Mouse (Mus musculus) liver, embryonic 15.5 days (tissue): ENCODE measurements around the gene Tdgf1. TPM values are rescaled to one million over a fixed set of nuclear protein-coding genes. Genes with fewer than 3 reads are reported as not detected.

Experiments used
- ATAC-seq: fragments of 200-750 bp; cut with Nextera tagmentation; 2 replicates; pipeline ENCODE4 v1.8.0; 2017; ENCODE audit warnings: moderate number of reproducible peaks, mild to moderate bottlenecking, moderate library complexity; ENCODE audit not compliant: insufficient read depth
- H3K27ac ChIP-seq: fragments of 300-500 bp; sonication (generic); replicated peaks from 2 replicates; pipeline ENCODE4 v1.5.1; 2015; ENCODE audit warnings: mild to moderate bottlenecking, inconsistent platforms
- H3K27me3 ChIP-seq: fragments of 300-500 bp; sonication (generic); 2 replicates; pipeline ENCODE4 v1.6.1; 2015; ENCODE audit warnings: mild to moderate bottlenecking, inconsistent platforms
- H3K36me3 ChIP-seq: fragments of 300-500 bp; sonication (generic); replicated peaks from 2 replicates; pipeline ENCODE4 v1.6.1; 2015; ENCODE audit warnings: moderate library complexity, mild to moderate bottlenecking, inconsistent platforms
- H3K4me1 ChIP-seq: fragments of 300-500 bp; sonication (generic); replicated peaks from 2 replicates; pipeline ENCODE4 v1.6.1; 2015; ENCODE audit warnings: inconsistent platforms
- H3K4me2 ChIP-seq: fragments of 300-500 bp; sonication (generic); 2 replicates; pipeline ENCODE4 v1.6.1; 2015; ENCODE audit warnings: moderate library complexity, mild to moderate bottlenecking, inconsistent platforms
- H3K4me3 ChIP-seq: fragments of 300-500 bp; sonication (generic); replicated peaks from 2 replicates; pipeline ENCODE4 v1.5.1; 2015; ENCODE audit warnings: mild to moderate bottlenecking, inconsistent platforms
- H3K9ac ChIP-seq: fragments of 300-500 bp; sonication (generic); 2 replicates; pipeline ENCODE4 v1.6.1; 2015; ENCODE audit warnings: moderate library complexity, mild to moderate bottlenecking, inconsistent platforms
- H3K9me3 ChIP-seq: fragments of 300-500 bp; sonication (generic); replicated peaks from 2 replicates; pipeline ENCODE4 v1.6.1; 2016; ENCODE audit warnings: inconsistent platforms
- WGBS: fragments of 180-500 bp; shearing (Covaris S2); methylation state at CpG from one replicate; pipeline ENCODE4 v1.1.7; 2015; ENCODE audit warnings: mixed read lengths; ENCODE audit not compliant: insufficient replicate concordance; 5-methylcytosine and 5-hydroxymethylcytosine counted together
- polyA plus RNA-seq: library from polyadenylated mRNA; unstranded; fragments of >200 nt; fragmentation: Nextera tagmentation; extraction: Ambion mirVana; gene quantifications from 2 replicates; pipeline ENCODE4 v1.2.1, GENCODE M21; 2015

The Tdgf1 gene
- polyA plus RNA-seq, 1 experiment from 2014 or later = not detected

DNA sequence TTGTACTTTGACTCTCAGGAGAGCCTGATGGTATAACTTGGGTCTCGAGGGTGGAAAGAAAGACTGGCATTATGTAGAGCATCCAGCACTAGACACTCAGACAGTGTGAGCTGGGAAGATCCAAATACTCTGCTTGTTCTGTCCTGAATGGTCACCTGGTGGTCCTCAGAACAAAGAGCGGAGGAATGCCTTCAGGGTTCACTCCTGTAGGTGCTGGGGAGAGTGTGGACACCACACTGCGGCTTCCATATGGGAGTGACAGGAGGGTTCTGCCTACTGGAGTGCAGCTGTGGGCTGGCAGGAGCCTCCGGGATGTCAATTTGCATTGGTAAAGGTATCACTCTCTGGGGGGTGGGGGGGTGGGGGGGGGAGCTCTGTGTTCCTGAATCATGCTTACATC lies 36.4 kb upstream of the Tdgf1 start:
- Histone ChIP-seq H3K4me3 (no peak overlapping the region), H3K4me2 (no peak overlapping the region), H3K27ac (no peak overlapping the region), H3K27me3 (no peaks in the 10 kb centered on the region), H3K9me3 (no peaks in the 10 kb centered on the region), H3K36me3 (0 out of 2 replicates have a peak, but pooled peaks cover 5% of the 10 kb centered on the region), H3K9ac (no peak overlapping the region), H3K4me1 (no peaks in the 10 kb centered on the region)
- ATAC-seq = no peak
- WGBS = 65% methylated on average over 4 of the region's 4 CpGs

DNA sequence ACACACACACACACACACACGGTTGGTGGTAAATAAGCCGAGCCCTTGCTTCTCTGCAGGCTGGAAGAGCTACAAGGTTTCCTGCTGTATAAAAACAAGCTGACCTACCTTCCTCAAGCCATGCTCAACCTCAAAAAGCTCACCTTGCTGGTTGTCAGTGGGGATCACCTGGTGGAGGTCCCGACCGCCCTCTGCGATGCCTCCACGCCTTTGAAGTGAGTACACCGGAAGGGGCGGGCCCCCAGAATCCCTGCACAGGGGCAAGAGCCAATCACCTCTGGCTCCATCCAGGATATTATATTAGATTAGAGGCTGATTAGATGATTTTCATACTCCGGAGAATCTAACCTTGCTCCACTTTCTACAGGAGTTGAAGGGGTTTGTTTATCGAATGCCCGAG lies 33.5 kb upstream of the Tdgf1 start:
- no peak for ATAC-seq
- no peak overlapping the region for H3K4me2 ChIP-seq
- no peaks in the 10 kb centered on the region for H3K36me3 ChIP-seq
- no peaks in the 10 kb centered on the region for H3K4me1 ChIP-seq
- 83% methylated on average over 11 of the region's 11 CpGs for WGBS
- no peaks in the 10 kb centered on the region for H3K9me3 ChIP-seq
- no peak overlapping the region for H3K9ac ChIP-seq
- no peak overlapping the region for H3K4me3 ChIP-seq
- H3K27ac ChIP-seq = no peak overlapping the region
- H3K27me3 ChIP-seq = no peaks in the 10 kb centered on the region

DNA sequence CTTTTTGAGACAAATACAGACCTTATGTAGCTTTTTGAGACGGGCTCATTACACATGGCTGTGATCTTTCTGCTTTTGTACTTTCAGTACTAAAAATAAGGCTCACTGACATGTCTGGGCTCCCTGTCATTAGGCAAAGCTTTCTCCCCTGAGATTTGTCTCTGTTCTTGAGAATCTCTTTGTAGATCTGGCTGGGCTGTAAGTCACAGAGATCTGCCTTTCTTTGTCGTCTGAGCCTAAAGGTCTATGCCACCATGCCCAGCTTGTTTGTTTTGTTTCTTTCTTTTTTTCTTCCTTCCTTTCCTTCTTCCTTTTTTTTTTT lies 19.9 kb upstream of the Tdgf1 start:
- H3K27ac ChIP-seq = no peak overlapping the region
- no peaks in the 10 kb centered on the region for H3K4me1 ChIP-seq
- H3K4me2 ChIP-seq = no peak overlapping the region
- H3K27me3 ChIP-seq = no peaks in the 10 kb centered on the region
- no peak for ATAC-seq
- 44% methylated on average over 2 of the region's 2 CpGs for WGBS
- H3K4me3 ChIP-seq = no peak overlapping the region
- H3K9me3 ChIP-seq = no peaks in the 10 kb centered on the region
- no peak overlapping the region for H3K9ac ChIP-seq
- no peaks in the 10 kb centered on the region for H3K36me3 ChIP-seq

DNA sequence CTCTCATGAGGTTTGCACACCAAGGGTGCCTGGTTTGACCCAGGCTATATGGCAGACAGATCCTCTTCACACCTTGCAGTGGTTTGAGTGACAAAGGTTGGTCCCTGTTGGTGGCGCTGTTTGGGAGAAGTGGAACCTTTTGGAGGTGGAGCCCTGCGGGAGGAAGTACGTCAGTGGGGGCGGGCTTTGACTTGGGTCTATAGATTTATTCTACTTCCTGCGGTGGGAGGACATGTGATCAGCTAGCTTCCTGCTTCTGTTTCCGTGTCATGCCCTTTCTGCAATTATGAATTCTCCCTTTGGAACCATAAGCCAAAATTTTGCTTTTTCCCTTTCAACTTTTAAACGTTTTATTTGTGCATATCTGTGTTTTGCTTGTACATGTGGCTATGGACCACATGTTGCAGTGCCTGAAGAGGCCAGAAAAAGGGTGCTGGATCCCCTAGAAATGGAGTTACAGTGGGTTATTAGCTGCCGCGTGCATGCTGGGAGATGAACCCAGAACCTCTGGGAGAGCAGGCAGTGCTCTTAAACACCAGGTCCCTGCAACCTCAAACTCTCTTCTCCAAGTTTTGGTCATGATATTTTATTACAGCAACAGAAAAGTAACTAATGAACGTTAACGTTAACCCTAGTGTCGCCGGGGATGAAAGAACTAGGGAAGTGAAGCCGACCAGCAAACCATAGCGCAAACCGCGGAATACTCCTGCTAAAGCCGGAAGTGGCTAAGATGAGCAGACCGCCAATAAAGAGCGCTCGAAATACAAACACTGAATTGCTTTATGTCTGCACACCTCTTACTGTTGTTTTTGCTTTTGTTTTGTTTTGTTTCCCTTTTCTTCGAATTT lies 19.3 kb upstream of the Tdgf1 start:
- no peak overlapping the region for H3K4me3 ChIP-seq
- H3K9me3 ChIP-seq = no peaks in the 10 kb centered on the region
- no peak overlapping the region for H3K4me2 ChIP-seq
- 77% methylated on average over 22 of the region's 22 CpGs for WGBS
- no peaks in the 10 kb centered on the region for H3K36me3 ChIP-seq
- H3K4me1 ChIP-seq = no peaks in the 10 kb centered on the region
- no peak overlapping the region for H3K9ac ChIP-seq
- H3K27me3 ChIP-seq = no peaks in the 10 kb centered on the region
- no peak for ATAC-seq
- H3K27ac ChIP-seq = no peak overlapping the region

DNA sequence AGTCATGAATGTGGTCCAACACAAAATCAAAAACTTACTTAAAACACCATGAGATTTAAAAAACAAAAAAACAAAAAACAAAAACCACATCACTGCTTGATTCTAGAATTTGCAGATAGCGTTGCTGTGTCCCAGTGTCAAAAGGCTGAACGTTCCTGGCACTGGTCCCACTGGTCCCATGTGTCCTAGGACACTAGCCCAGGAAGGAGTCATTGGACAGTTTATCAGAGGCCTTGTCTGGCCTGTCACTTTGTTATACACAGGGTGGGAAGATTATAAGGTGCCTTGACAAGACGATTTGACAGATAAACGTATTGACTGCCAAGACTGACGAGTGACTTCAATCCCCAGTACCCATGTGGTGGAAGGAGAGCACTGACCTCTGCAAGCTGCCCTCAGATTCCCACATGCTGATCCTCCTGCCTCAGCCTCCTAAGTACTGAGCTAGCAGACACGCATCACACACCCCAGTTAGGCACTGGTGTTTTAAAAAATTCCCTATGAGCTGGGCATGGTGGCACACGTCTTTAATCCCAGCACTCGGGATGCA lies 17.7 kb upstream of the Tdgf1 start:
- no peaks in the 10 kb centered on the region for H3K4me1 ChIP-seq
- no peak overlapping the region for H3K27ac ChIP-seq
- H3K9me3 ChIP-seq = no peaks in the 10 kb centered on the region
- no peaks in the 10 kb centered on the region for H3K27me3 ChIP-seq
- no peak overlapping the region for H3K4me3 ChIP-seq
- no peak for ATAC-seq
- WGBS = 59% methylated on average over 8 of the region's 8 CpGs
- no peaks in the 10 kb centered on the region for H3K36me3 ChIP-seq
- H3K9ac ChIP-seq = no peak overlapping the region
- no peak overlapping the region for H3K4me2 ChIP-seq

DNA sequence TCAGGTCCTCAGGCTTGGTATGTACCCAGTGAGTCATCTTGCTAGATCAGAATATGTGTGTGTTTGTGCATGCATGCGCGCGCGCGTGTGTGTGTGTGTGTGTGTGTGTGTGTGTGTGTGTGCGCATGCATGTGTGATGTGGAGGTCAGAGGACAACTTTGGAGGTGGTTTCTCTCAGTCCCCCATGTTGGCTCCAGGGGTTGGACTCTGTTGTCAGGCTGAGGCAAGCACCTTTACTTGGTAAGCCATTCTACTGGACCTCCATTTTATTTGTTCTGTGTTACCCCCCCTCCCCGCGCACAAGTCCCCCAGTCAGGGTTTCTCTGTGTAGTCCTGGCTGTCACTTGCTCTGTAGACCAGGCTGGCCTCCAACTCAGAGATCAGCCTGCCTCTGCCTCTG lies 15.4 kb upstream of the Tdgf1 start:
- H3K4me1 ChIP-seq = no peaks in the 10 kb centered on the region
- 89% methylated on average over 8 of the region's 8 CpGs for WGBS
- H3K36me3 ChIP-seq = no peaks in the 10 kb centered on the region
- H3K27ac ChIP-seq = no peak overlapping the region
- no peaks in the 10 kb centered on the region for H3K27me3 ChIP-seq
- ATAC-seq = no peak
- H3K9ac ChIP-seq = no peak overlapping the region
- H3K4me2 ChIP-seq = no peak overlapping the region
- no peaks in the 10 kb centered on the region for H3K9me3 ChIP-seq
- H3K4me3 ChIP-seq = no peak overlapping the region

DNA sequence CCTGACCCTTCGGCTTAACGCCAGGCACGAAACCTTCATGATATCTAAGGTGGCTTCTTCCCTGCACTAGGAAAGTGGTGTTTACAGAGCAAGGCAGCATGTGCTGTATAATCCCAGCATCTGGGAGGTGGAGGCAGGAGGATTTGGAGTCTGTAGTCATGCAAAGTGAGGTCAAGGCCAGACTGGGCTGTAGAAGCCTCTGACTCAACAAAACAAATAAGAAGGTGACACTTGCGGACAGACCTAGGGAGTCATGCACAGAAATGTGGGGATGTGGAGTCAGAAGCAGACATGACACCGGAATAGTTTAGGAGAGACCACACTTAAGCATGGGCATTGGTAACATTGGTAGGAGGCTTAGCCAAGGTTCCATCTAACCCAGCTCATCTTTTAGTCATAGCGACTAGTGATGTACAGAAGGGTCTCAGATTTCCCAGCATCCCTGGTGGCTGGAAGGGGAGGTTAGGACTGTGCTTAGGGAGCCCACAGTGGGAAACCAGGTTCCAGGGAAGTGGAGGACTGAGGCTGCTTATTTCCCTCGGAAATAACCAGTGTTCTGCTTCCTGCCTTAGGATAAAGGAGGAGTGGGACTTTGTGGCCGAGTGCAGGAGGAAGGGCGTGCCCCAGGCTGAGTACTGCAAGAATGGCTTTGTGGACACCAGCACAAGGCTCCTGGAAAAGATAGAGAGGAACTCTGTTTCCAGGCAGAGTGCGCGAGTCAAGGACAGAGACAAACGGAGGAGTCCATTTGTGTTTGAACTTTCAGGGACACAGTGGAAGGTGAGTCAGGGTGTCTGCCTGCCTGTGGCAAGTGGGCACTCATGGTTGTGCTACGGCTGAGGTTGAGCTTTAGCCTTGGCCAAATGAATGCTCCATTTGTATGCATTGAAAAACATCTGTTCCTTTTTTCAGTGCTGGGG lies 14.5 kb upstream of the Tdgf1 start:
- no peaks in the 10 kb centered on the region for H3K36me3 ChIP-seq
- 68% methylated on average over 13 of the region's 13 CpGs for WGBS
- no peak overlapping the region for H3K27ac ChIP-seq
- H3K4me2 ChIP-seq = no peak overlapping the region
- no peak for ATAC-seq
- no peaks in the 10 kb centered on the region for H3K4me1 ChIP-seq
- H3K4me3 ChIP-seq = no peak overlapping the region
- H3K9ac ChIP-seq = no peak overlapping the region
- no peaks in the 10 kb centered on the region for H3K9me3 ChIP-seq
- H3K27me3 ChIP-seq = peaks cover 5% of the 10 kb centered on the region; the same call in 1 of the 2 replicates

DNA sequence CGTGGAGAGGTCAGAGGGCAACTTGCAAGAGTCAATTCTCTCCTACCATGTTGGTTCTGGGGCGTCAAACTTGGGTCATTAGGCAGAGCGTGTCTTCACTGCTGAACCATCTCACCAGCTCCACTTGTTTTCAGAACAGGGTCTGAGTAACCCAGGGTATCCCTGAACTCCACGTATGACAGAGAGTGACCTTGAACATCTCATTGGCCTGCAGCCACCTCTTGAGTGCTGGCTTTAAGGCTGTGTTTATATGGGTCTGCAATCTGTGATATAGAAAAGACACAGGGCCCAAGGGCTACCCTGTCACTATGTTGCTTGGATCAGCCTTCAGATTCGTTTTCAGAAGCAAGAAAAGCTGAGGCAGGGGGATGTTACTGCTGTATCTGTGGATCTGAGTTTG lies 13.7 kb upstream of the Tdgf1 start:
- 56% methylated on average over 5 of the region's 5 CpGs for WGBS
- Histone ChIP-seq H3K27ac (no peak overlapping the region), H3K4me3 (no peak overlapping the region), H3K36me3 (no peaks in the 10 kb centered on the region), H3K9ac (no peak overlapping the region), H3K4me1 (no peaks in the 10 kb centered on the region), H3K27me3 (peaks cover 13% of the 10 kb centered on the region; the same call in 1 of the 2 replicates), H3K9me3 (no peaks in the 10 kb centered on the region), H3K4me2 (no peak overlapping the region)
- no peak for ATAC-seq

DNA sequence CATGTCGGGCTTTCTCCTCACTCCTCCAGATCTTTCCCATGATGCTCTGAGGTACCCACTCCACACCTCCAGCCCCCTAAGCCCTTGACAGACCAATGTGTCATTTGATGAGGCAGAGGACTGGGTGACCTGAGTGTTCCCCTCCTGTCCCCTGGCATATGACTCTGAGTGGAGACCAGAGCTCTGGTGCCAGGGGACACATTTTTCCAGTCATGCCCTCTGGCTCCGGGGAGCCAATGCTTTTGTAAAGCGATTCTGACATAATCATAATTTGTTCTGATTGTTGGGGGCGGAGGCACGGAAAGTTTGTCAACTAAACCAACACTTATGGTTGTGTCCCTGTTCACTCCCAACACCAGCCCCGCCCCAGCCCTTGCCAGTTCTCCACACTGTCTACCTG lies 10.0 kb upstream of the Tdgf1 start:
- no peaks in the 10 kb centered on the region for H3K36me3 ChIP-seq
- ATAC-seq = no peak
- H3K27me3 ChIP-seq = peaks cover 33% of the 10 kb centered on the region
- 53% methylated on average over 6 of the region's 6 CpGs for WGBS
- no peak overlapping the region for H3K4me2 ChIP-seq
- no peak overlapping the region for H3K27ac ChIP-seq
- no peak overlapping the region for H3K9ac ChIP-seq
- peaks cover 3% of the 10 kb centered on the region; the same call in 1 of the 2 replicates for H3K4me1 ChIP-seq
- H3K9me3 ChIP-seq = no peaks in the 10 kb centered on the region
- no peak overlapping the region for H3K4me3 ChIP-seq

DNA sequence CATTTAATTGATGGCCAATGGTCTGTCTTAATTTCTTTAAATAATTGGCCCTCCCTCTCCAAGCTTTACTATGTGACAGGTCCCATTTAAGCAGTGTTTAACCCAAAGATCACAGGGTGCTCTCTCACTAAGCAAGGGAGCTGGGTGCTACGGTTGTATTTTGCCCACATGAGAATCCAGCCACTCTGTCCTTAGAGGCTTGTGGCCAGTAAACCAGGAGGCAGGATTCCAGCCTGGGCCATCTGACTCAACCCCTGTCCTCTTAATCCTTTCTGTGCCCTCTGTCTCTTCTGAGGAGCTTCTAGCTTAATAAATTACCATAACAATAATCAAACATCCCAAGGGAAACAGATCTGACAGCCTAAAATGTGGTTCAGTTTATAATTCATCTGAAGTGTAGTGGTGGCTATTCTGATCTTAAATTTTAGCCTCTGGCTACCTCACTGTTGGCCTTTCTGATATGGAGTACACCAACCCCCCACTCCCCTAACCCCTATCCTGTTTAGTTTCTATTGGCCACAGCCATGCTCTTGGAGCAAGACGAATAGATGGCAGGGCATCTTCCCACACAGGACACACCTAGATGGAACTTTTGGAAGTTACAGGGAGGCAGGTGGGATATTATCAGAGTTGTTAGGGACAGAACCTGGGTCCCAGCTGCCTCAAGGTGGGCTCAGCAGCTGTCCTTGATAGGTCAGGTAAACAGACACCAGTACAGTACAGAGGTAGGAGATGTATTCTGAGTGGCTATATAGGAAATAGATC lies 8.9 kb upstream of the Tdgf1 start:
- Histone ChIP-seq H3K4me2 (no peak overlapping the region), H3K4me1 (peaks cover 3% of the 10 kb centered on the region; the same call in 1 of the 2 replicates), H3K4me3 (no peak overlapping the region), H3K27ac (no peak overlapping the region), H3K9me3 (no peaks in the 10 kb centered on the region), H3K27me3 (peaks cover 33% of the 10 kb centered on the region), H3K9ac (no peak overlapping the region), H3K36me3 (no peaks in the 10 kb centered on the region)
- 42% methylated on average over 2 of the region's 2 CpGs for WGBS
- ATAC-seq = no peak
